Mouse (Mus musculus) myocyte (in vitro differentiated cells): ENCODE data around the gene Pde8a. TPM values are rescaled to one million over a fixed set of nuclear protein-coding genes. Genes with fewer than 3 reads are reported as not detected.

Experiments used
- H3K27me3 ChIP-seq: one replicate; pipeline ENCODE4 v1.6.1; 2011; ENCODE audit not compliant: control insufficient read depth, insufficient read depth, insufficient read length
- H3K36me3 ChIP-seq: one replicate; pipeline ENCODE4 v1.6.1; 2011; ENCODE audit not compliant: control insufficient read depth, insufficient read depth
- H3K4me2 ChIP-seq: one replicate; pipeline ENCODE4 v1.6.1; 2011; ENCODE audit warnings: low read depth, control low read depth
- H3K4me3 ChIP-seq: one replicate; pipeline ENCODE4 v1.5.1; 2011; ENCODE audit warnings: mild to moderate bottlenecking, control low read depth, moderate library complexity
- H3K79me2 ChIP-seq: one replicate; pipeline ENCODE4 v1.6.1; 2011; ENCODE audit not compliant: control insufficient read depth, insufficient read depth
- H3ac ChIP-seq: one replicate; pipeline ENCODE4 v1.6.1; 2011; ENCODE audit not compliant: control insufficient read depth, insufficient read length
- CEBPB ChIP-seq: IDR thresholded peaks from 2 replicates; pipeline ENCODE4 v1.6.1; 2011; ENCODE audit warnings: mild to moderate bottlenecking, moderate library complexity; ENCODE audit not compliant: poor library complexity, insufficient read depth, severe bottlenecking
- MAX ChIP-seq: IDR thresholded peaks from one replicate; pipeline ENCODE4 v1.6.1; 2011; ENCODE audit warnings: low read depth, mild to moderate bottlenecking, control low read depth
- MYOD1 ChIP-seq, 3 experiments: IDR thresholded peaks; one replicate each; pipeline ENCODE4 v1.6.1; 2011; ENCODE audit warnings: control low read depth in 2 of 3, low read depth in 2 of 3, mild to moderate bottlenecking in 2 of 3, moderate library complexity in 1 of 3; ENCODE audit not compliant: insufficient read length in 2 of 3, control insufficient read depth in 1 of 3
- MYOG ChIP-seq, 3 experiments: IDR thresholded peaks; one replicate each; pipeline ENCODE4 v1.6.1; 2011; ENCODE audit warnings: control low read depth in 2 of 3, low read depth in 2 of 3, mild to moderate bottlenecking in 2 of 3; ENCODE audit not compliant: insufficient read length in 2 of 3, control insufficient read depth in 1 of 3, insufficient read depth in 1 of 3
- POLR2A ChIP-seq: IDR thresholded peaks from one replicate; pipeline ENCODE4 v1.6.1; 2011; ENCODE audit warnings: low read depth, mild to moderate bottlenecking, control low read depth, moderate library complexity; ENCODE audit not compliant: insufficient read length
- REST ChIP-seq: IDR thresholded peaks from one replicate; pipeline ENCODE4 v1.6.1; 2011; ENCODE audit warnings: mild to moderate bottlenecking, control low read depth, moderate library complexity; ENCODE audit not compliant: insufficient read depth, insufficient read length
- SRF ChIP-seq: IDR thresholded peaks from one replicate; pipeline ENCODE4 v1.6.1; 2011; ENCODE audit warnings: low read depth; ENCODE audit not compliant: control insufficient read depth, insufficient read length
- TCF12 ChIP-seq: IDR thresholded peaks from one replicate; pipeline ENCODE4 v1.6.1; 2011; ENCODE audit warnings: mild to moderate bottlenecking, control low read depth; ENCODE audit not compliant: poor library complexity, insufficient read depth, severe bottlenecking
- TCF3 ChIP-seq: IDR thresholded peaks from one replicate; pipeline ENCODE4 v1.6.1; 2011; ENCODE audit warnings: low read depth, control low read depth; ENCODE audit not compliant: insufficient read length
- USF1 ChIP-seq: IDR thresholded peaks from one replicate; pipeline ENCODE4 v1.6.1; 2011; ENCODE audit warnings: low read depth, mild to moderate bottlenecking, control low read depth, moderate library complexity
- polyA plus RNA-seq: library from polyadenylated mRNA; unstranded; fragments of >200 nt; fragmentation: generic; extraction: Trizol; gene quantifications from one replicate; pipeline ENCODE4 v1.2.1, GENCODE M21; 2012; ENCODE audit warnings: missing spikeins

The Pde8a gene
- polyA plus RNA-seq, 1 experiment, result 3.5 TPM

- Histone ChIP-seq H3K27me3 (peaks cover 8% of the 10 kb centered on the region), H3ac (no peak overlapping the region), H3K79me2 (no peaks in the 10 kb centered on the region), H3K4me2 (no peak overlapping the region), H3K4me3 (no peak overlapping the region), H3K36me3 (no peaks in the 10 kb centered on the region)
- TF ChIP-seq TCF3 (no peak), REST (no peak)
Observed at GRCm38 (mm10) chr7:81208944-81209343, 4.5 kb upstream of the Pde8a start.

GRCm38 (mm10) chr7:81209979-81210685 lies 3.3 kb upstream of the Pde8a start:
- Histone ChIP-seq H3K4me2 (no peak overlapping the region), H3K79me2 (no peaks in the 10 kb centered on the region), H3K27me3 (peaks cover 12% of the 10 kb centered on the region), H3K36me3 (no peaks in the 10 kb centered on the region), H3K4me3 (no peak overlapping the region), H3ac (no peak overlapping the region)
- no peak for TF ChIP-seq POLR2A
- TF ChIP-seq MAX, result no peak
- no peak for TF ChIP-seq REST
- TF ChIP-seq MYOD1 (IDR thresholded peaks at IDR 0.05; ENCODE audit: control insufficient read depth in 1 of 3, insufficient read length in 2 of 3, low read depth in 2 of 3), result no peak
- TF ChIP-seq USF1, result no peak
- TF ChIP-seq TCF3, result no peak
- TF ChIP-seq CEBPB, result no peak
- no peak for TF ChIP-seq MYOG (IDR thresholded peaks at IDR 0.05; ENCODE audit: control insufficient read depth in 1 of 3, insufficient read depth in 1 of 3, insufficient read length in 2 of 3, low read depth in 2 of 3)
- TF ChIP-seq TCF12, result no peak
- no peak for TF ChIP-seq SRF

- H3K4me3 ChIP-seq, result no peak overlapping the region
- no peak overlapping the region for H3ac ChIP-seq
- H3K36me3 ChIP-seq, result no peaks in the 10 kb centered on the region
- no peaks in the 10 kb centered on the region for H3K79me2 ChIP-seq
- no peak overlapping the region for H3K4me2 ChIP-seq
- H3K27me3 ChIP-seq, result peaks cover 12% of the 10 kb centered on the region
- TF ChIP-seq MYOG (IDR thresholded peaks at IDR 0.05; ENCODE audit: control insufficient read depth in 1 of 3, insufficient read depth in 1 of 3, insufficient read length in 2 of 3, low read depth in 2 of 3) (no peak), CEBPB (no peak)
Observed at GRCm38 (mm10) chr7:81211760-81212159, 1.6 kb upstream of the Pde8a start.

GRCm38 (mm10) chr7:81212261-81212681 lies 1.1 kb upstream of the Pde8a start:
- no peaks in the 10 kb centered on the region for H3K79me2 ChIP-seq
- H3K27me3 ChIP-seq, result peaks cover 12% of the 10 kb centered on the region
- TF ChIP-seq SRF, result no peak
- peak in 1 of 3 experiments; percentile 21 for TF ChIP-seq MYOD1 (IDR thresholded peaks at IDR 0.05; ENCODE audit: control insufficient read depth in 1 of 3, insufficient read length in 2 of 3, low read depth in 2 of 3)
- no peak overlapping the region for H3ac ChIP-seq
- no peaks in the 10 kb centered on the region for H3K36me3 ChIP-seq
- H3K4me3 ChIP-seq, result peak overlapping the region; percentile 3
- H3K4me2 ChIP-seq, result peak overlapping the region; percentile 65

GRCm38 (mm10) chr7:81212697-81213346 lies 574 bp upstream of the Pde8a start:
- H3K4me3 ChIP-seq, result peak overlapping the region; percentile 3
- no peaks in the 10 kb centered on the region for H3K79me2 ChIP-seq
- TF ChIP-seq MYOD1 (IDR thresholded peaks at IDR 0.05; ENCODE audit: control insufficient read depth in 1 of 3, insufficient read length in 2 of 3, low read depth in 2 of 3) (peak in 2 of 3 experiments; percentile 72 to 88), MYOG (IDR thresholded peaks at IDR 0.05; ENCODE audit: control insufficient read depth in 1 of 3, insufficient read depth in 1 of 3, insufficient read length in 2 of 3, low read depth in 2 of 3) (peak in 2 of 3 experiments; percentile 87 to 90), POLR2A (no peak)
- peaks cover 12% of the 10 kb centered on the region for H3K27me3 ChIP-seq
- no peaks in the 10 kb centered on the region for H3K36me3 ChIP-seq
- peak overlapping the region; percentile 65 for H3K4me2 ChIP-seq
- no peak overlapping the region for H3ac ChIP-seq
